Mouse (Mus musculus) adrenal gland, postnatal 0 days (tissue): ENCODE results near the gene Ccl12. TPM values are rescaled to one million over a fixed set of nuclear protein-coding genes. Genes with fewer than 3 reads are reported as not detected.

Experiments
- polyA plus RNA-seq: library from polyadenylated mRNA; unstranded; fragments of >200 nt; fragmentation: Nextera tagmentation; extraction: Ambion mirVana; gene quantifications from 2 replicates; pipeline ENCODE4 v1.2.1, GENCODE M21; 2015

Ccl12 gene
- polyA plus RNA-seq = 4.9 and 6.8 TPM in 2 replicates

DNA sequence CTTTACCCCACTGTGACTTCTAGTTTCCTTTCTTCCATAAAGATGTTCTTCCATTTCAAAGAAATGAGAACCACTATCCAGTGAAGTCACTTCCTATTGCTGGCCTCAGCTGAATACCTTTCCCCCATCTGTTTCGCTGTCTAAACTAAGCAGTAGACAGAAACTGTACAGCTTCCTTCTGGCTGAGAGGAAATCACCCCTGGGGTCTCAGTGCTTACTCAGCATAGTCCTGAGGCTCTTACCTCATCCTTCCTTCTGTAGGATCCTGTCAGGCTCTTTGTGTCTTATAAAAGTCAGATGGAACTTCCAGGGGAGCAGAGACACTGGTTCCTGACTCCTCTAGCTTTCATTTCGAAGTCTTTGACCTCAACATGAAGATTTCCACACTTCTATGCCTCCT, at the start of gene Ccl12:
TSS of gene Ccl12 (plus strand) at position 317 of the 400 bp plus-strand sequence.

GRCm38 (mm10) chr11:82057646-82058045, 44.0 kb upstream of the Ccl12 start, which contains the start of gene Ccl11:
Gene Ccl11, plus strand, starts transcription at chr11:82057823.

DNA sequence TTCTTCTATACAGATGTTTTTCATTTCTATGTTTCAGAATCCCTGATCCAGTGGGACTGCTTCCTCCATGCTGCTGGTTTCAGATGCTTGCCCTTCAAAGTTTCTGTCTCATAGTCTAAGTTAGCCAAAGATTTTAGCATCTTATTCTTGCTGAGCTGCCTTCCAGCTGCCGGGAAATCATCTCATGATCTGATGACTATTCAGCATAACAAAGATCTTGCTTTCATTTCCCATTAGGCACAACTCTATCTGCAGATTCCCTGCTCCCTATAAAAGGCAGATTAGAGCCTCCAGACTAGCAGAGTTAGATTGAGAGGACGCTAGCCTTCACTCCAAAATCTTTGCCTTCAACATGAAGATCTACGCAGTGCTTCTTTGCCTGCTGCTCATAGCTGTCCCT, 13.2 kb downstream of the Ccl12 start, which contains the start of gene Ccl8:
TSS of gene Ccl8 (plus strand) at position 301 of the 400 bp plus-strand sequence.

Other genes with a start within 250 kb of the Ccl12 start
- 0.03 TPM in 1 of 2 replicates, not detected in the other for gene 5530401A14Rik, start 241.2 kb upstream of the Ccl12 start, polyA plus RNA-seq
- 2.1 and 6.5 TPM in 2 replicates for gene Asic2, start 133.4 kb upstream of the Ccl12 start, polyA plus RNA-seq
- 8.3 and 14.3 TPM in 2 replicates for gene Ccl2, start 66.3 kb upstream of the Ccl12 start, polyA plus RNA-seq
- gene Gm17268, start 63.3 kb upstream of the Ccl12 start, polyA plus RNA-seq = not detected in 2 replicates
- 2.5 and 3.2 TPM in 2 replicates for gene Ccl7, start 56.1 kb upstream of the Ccl12 start, polyA plus RNA-seq
- 2.6 and 2.9 TPM in 2 replicates for gene Ccl11, start 44.0 kb upstream of the Ccl12 start, polyA plus RNA-seq
- gene Ccl8, start 13.3 kb downstream of the Ccl12 start, polyA plus RNA-seq = 0.48 and 2.7 TPM in 2 replicates
- gene Ccl1, start 203.8 kb downstream of the Ccl12 start, polyA plus RNA-seq = not detected in 2 replicates